Mouse (Mus musculus) mouse trophoblast stem cell (cell line): ENCODE measurements around the gene Nup155.
"Not testable (repeated sequence)": the region's sequence is repeated elsewhere in the genome, so short reads cannot be mapped to it uniquely, and the experiment has no call there.

Experiments
- in situ Hi-C, 2 experiments: fragments of 300-500 bp; cut with MseI, MboI; formaldehyde crosslinking; loops; 2 replicates in 1 of 2; 3 replicates in 1 of 2; pipeline ENCODE4 v1.15.1; 2025

The Nup155 gene

DNA sequence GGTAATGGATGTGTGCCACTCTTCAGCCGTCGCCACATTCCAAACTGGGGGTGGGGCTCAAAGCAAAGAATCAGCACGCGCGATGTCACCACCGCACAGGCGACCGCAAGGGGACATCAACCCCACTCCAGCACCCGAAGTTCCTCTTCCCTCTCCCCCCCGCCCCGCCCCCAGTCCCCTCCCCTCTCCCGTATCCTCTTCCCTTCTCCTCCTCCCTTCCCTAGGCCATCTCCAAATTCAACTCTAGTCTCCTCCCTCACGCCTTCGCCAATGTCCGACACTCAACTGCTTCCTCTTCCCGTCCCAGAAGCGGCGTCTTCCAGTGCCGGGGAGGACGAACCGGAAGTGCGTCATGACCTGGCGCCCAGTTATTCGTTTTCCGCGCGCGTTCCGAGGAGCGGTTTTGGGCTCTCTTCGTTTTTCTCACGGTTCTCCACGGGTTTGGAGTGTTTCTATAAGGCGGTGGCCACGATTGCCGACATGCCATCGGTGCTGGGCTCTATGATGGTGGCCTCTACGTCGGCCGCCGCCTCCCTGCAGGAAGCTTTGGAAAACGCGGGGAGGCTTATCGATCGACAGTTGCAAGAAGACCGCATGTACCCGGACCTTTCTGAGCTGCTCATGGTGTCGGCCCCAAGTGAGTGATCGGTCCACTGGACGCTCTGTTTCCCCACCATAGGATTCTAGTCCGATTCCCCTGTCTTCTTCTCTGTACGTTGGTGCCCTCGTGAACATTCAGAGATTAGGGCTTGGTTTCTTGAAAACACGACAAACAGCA is at the start of gene Nup155:
Gene Nup155 (plus strand): TSS at position 308 of the 778 bp plus-strand sequence.
- in situ Hi-C loops = no loop called here

DNA sequence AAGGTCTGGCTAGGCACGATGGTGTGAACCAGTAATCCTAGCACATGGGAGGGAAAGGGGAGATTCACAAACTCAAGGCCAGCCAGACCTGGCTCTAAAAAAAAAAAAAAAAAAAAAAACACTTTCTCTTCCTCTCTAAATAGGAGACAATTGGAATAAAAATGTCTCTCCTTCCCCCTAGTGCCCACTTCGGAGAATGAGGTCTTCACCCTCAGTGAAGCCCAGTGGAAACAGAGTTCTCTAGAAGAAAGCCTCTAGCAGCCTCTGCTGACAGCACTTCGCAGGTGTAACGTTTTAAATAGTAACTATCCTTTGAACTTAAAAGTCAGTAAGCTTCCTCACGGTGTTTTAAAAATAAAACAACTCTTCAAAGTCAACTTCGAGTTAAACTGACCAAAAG is 43.9 kb upstream of the Nup155 start:
- in situ Hi-C loops = no loop called here

DNA sequence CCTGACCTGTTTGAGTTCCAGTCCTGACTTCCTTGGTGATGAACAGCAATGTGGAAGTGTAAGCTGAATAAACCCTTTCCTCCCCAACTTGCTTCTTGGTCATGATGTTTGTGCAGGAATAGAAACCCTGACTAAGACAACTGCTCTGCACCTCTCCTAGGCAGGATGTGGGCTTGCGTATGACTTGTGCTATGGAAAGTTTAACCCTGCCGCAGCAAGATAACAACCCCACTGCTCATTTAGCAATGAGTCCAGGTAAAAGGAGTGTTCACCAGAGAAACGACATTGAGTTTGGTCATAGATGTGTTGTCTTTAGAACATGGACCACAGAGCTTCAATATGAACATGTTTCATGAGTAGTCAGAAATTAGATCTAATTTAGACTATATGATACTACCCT is 35.9 kb upstream of the Nup155 start:
- in situ Hi-C loops = not testable (repeated sequence)

DNA sequence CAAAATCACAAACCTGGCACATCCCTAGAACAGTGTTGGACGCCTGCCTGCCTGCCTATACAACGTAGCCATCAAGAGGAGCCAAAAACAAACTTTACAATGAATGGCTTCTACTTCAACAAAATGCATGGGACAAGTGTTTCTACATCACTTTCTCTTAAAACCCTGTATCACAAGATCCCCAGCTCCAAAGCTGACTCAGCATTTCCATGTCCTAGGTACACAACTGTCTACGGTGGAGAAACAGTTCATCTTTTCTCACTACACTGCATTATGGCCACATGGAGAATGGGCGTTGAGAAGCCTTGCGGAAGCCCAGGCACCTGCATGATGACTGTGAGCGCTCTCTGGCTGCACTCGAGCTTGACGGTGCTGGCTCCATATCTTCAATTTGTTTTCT is 26.9 kb upstream of the Nup155 start:
- in situ Hi-C loops = no loop called here

DNA sequence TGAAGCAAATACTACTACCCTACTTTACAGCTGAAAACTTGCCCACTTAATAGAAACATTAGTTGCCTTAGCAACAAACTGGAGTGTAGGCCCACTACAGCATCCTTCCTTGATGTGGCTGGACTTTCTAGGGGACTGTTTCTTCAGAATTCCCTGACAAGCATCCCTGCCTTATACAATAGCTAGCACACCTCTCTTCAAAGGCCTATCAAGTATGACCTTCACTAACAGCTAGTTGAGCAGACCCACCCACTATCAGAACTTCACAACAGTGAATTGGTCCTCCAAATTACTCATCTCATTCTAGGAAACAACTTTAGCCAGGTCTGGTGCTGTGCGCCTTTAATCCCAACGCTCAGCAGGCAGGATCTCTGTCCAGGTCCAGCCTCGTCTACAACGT is 21.8 kb upstream of the Nup155 start:
- in situ Hi-C loops = no loop called here

DNA sequence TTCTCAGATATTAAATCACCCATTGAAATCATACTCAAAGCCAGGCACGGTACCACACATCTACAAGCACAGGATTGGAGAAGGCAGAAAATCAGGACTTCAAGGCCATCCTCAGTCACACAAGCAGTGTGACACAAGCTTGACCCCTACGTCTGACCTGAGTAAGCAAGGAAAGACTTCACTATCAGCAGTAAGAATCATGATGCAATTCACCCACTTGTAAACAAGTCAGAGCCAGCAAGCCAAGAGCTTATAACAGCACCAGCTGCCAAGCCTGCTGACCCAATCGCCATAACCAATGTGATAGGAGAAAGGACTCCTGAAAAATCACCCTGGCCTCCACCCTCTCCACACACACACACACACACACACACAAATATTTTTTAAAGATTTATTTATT is 20.4 kb upstream of the Nup155 start:
- in situ Hi-C loops = no loop called here

DNA sequence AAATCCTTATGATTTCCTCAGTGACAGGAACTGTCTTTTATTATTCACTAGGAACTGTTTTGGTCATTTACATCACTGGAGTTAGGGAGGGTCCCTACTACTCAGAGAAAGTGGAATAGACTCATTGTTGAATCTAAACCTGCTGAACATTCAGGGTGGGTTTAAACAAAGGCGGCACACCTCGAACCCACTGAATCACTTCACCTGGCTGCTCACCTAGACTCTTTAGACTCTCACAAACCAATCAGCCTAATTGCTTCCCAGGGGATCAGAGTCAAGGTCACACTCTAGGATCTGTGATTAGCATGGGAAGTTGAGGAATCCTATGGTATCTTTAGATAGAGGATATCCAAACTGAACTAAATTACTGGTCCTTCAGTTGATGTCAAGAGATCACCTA is 18.4 kb upstream of the Nup155 start:
- in situ Hi-C loops = no loop called here

DNA sequence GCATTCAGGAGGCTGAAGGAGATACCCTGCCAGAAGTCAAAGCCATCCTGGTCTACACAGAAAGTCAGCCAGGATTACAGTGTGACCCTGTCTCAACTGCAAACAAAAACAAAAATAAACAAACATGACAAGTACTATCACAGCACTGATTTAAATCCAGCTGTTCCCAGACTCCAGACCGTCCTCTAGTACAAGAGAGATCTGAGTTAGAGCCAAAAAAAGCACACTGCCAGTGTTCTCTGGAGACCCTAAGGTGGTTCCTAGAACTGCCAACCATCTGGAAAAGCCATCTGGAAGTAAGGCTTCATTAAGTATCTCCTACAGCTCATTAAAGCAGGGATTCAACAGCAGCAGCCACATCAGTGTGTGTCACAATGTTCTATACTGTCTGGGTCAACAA is 16.4 kb upstream of the Nup155 start:
- in situ Hi-C loops = not testable (repeated sequence)

DNA sequence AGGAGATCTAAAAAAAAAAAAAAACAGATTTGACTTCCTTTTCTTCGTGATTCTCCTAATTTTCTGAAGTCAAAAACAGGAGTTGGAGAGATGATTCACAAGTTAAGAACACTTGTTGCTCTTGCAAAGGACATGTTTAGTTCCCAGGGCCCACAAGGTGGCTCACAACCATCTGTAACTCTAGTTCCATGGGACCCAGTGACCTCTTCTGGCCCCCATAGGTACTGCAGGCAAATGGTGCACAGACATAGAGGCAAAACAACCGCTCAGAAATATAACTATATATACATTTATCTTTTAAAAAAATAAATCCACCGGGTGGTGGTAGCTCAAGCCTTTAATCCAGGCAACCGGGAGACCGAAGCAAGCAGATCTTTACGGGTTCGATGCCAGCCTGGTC is 11.2 kb upstream of the Nup155 start:
- in situ Hi-C loops = no loop called here

DNA sequence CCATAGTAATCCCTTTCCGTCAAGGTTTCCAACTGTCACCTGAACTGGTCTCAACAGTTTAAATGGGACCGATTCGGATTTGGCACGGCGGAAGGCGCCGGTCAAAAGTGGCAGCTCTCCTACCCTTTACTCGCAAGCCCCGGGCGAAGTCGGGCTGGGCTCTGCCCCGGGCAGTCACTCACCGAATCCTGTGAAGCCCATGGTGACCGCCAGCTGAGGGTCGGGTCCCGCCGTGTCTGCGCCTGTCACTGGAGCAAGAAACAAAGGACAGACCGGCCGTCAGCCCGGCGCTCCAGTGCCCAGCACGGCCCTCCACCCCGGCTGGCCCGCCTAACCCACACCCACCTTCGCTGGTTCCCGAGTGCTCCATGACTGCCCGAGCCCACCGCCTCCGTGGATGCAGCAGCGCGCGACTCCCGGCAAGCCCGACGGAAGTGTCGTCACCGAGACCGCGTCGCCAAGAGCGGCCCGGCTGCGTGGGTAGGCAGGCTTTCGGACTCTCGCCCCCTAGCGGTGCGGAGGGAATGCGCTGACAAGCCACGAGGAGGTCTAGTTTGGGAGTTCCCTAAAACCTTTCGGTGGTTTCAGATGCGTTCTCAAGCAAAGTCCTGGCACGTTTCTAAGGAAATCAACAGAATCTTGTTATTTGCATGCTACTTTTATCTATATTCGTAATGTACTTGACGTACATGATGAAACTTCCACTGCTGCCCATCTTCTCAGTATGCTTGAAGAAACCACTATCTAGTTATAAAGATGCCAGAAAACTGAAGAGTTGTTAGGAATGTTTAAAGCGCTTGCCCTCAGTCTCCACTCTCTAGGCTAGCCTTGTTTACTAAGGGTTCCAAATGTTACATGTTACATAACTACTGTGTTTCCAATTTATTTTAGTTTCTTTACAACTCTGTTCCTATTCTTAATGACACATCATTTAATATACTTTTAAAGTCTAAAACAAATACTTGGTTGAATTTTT is 10.0 kb upstream of the Nup155 start, which contains the start of gene Wdr70:
Gene Wdr70 (minus strand): TSS at position 436 of the 976 bp plus-strand sequence.
- in situ Hi-C loops = no loop called here

DNA sequence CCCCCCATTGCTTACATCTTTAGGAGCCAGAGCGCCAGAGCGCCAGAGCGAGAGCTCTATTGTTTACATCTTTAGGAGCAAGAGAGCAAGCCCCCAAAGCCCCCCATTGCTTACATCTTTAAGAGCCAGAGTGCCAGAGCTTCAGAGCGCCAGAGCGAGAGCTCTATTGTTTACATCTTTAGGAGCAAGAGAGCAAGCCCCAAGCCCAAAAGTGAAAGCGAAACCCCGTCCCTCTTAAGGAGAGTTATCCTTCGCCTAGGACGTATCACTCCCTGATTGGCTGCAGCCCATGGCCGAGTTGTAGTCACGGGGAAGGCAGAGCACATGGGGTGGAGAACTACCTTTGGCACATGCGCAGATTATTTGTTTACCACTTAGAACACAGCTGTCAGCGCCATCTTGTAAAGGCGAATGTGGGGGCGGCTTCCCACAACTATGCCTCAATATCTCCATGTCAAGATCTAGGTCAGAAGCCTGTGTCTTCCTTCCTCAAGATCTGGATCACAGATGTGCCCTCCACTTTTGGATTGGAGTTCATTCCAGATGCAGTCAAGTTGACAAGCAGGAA is 7.0 kb upstream of the Nup155 start:
- in situ Hi-C loops = not testable (repeated sequence)

DNA sequence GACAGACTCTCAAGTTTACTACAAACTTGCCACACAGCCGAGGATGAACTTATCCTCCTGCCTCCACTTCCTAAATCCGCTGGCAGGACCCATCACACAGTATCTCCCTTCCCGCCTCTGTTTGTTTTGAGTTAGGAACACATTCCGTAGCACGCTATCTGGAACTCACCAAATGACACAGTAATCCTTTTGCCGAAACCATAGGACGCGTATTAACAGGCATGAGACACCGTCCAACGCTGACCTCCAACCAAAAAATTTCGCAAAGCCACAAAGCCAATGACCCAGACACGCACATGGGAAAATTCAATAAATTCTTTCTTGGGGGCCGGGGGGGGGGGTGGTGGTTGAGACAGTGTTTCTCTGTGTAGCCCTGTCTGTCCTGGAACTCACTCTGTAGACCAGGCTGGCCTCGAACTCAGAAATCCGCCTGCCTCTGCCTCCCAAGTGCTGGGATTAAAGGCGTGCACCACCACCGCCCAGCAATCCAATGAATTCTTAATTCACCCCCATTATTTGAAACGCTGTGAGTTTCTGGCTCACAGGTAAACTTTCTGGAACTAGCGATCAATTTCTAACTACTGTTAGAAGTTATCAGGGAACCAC is 610 bp upstream of the Nup155 start:
- in situ Hi-C loops = no loop called here

DNA sequence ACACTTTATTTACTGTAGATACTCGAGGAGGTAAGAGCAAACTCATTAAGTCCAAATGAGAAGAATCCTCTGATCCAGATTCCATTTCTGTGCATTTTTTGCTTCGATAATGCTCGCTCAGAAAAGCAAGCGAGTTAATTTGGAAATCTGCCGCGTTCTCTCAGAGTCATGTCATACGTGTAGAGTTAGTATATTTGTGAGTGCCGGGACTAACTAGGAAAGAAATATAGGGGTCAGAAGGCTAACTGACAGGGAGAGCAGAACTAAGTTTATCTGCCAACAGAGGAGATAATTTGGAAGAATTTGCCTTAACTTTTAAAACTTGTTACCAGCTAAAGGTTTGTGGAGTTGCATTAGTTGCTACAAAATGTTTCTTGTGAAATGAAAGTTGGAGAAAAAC is 709 bp downstream of the Nup155 start:
- in situ Hi-C loops = no loop called here

DNA sequence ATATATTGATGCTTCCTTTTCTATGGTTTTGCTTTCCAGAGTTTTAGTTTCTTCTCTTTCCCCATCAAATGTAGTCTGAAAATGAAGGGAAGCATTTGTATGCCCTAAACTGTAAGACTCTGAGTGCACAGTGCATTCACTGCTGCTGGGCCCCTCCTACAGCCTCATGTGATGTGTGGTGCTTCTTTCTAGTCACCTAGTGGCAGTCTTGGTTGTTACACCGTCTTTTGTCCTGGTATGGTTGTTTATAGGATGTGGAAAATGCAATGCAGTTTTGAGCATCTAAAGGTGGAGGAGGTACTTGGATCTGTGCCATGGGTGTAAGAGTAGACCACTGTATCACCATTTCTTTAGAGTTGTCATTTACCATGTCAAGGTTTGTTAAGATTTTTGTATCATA is 20.2 kb downstream of the Nup155 start:
- in situ Hi-C loops = no loop called here

DNA sequence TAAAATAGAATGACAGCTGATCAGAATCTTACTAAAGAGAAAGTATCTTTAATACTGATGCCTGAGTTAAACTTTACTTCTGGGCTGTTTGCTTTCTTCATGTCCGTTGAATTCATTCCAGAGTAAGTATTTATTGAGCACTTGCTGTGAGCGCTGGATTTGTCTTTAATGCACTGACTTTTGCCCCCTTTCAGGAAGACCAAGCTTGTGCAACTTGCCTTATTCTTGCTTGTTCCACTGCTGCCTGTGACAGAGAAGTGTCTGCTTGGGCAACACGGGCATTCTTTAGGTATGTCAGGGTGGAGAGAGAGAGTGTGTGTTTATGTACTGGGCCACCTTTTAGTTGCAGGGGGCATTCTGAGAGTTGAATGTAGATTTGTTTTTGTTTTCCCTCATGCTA is 22.2 kb downstream of the Nup155 start:
- in situ Hi-C loops = no loop called here

DNA sequence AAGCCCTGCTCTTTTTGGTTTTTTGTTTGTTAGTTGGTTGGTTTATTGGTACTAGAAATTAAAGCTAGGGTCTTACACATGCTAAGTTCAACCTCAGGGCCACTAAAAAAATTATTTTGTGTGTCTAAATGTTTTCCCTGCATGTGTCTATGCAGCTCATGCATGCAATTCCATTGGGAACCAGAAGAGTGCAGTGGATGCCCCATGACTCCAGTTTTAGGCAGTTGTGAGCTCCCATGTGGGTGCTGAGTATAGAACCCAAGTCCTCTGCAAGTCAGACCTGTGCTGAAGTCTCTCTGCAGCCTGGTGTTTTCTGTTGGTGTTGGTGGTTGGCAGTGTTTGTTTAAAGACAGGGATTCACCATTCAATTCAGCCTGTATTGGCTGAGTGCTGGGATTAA is 22.7 kb downstream of the Nup155 start:
- in situ Hi-C loops = no loop called here

DNA sequence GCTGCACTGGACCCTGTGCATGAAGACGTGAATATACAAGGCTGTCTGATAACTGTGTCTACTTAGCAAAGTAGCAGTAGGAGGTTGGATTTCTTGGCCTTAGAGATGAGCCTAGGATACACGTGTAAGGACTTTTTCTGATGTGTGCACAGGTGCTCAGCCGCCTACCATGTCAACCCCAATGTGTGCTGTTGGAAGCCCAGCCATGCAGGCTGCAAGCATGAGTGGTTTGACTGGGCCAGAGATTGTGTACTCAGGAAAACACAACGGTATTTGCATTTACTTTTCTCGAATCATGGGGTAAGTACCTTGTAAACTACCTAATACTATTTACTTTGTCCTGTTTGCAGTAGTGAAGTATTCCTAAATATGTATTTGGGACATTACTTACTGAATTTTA is 26.5 kb downstream of the Nup155 start:
- in situ Hi-C loops = no loop called here

DNA sequence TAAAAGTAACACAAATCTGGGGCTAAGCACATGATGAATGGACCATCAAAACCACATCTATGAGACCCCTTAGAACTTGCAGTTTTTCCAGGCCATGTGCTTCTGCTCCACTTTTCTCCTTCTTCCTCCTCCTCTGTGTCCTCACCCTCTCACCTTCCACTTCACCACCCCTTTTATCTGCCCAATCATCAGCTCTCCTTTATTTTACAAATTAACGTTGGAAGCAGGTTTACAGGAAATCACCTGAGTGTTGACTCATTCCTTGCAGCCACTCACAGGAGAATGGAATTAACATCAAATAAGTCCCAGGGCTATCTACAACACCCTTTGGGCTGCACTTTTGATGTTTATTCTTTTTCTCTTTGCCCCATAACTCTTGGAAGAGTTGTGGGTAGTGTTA is 52.8 kb downstream of the Nup155 start:
- in situ Hi-C loops = no loop called here

DNA sequence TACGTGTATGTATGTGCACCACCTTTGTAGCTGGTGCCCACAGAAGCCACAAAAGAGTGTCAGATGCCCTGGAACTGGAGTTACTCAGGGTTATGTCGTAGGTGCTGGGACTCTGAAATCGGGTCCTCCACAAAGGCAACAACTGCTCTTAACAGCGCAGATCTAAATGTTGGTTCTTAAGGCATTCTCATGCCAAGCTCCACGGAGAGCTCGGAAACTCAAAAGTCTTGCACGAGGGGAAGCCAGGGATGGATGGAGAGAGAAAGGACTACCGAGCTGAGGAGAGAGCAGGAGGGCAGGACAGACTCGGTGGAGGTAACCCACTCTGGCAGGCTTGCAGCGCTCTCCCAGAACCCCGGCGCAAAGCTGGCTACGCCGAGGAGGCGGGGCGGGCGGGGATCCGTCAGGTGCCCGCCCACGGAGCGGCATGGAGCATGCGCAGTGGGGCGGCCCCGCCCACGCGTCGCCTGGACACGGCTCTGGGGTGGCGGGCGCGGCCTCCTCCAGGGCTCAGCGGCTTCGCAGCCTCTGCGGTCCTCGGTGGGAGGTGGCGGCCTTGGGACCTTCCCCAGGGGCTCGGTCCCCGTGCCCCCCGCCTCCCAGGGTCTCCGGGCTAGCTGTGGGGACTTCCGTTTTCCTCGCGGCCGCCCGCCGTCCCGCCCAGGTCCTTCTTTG is 59.7 kb downstream of the Nup155 start, which contains the start of gene Cplane1:
Gene Cplane1 (plus strand): TSS at position 516 of the 675 bp plus-strand sequence.
- in situ Hi-C loops = no loop called here

DNA sequence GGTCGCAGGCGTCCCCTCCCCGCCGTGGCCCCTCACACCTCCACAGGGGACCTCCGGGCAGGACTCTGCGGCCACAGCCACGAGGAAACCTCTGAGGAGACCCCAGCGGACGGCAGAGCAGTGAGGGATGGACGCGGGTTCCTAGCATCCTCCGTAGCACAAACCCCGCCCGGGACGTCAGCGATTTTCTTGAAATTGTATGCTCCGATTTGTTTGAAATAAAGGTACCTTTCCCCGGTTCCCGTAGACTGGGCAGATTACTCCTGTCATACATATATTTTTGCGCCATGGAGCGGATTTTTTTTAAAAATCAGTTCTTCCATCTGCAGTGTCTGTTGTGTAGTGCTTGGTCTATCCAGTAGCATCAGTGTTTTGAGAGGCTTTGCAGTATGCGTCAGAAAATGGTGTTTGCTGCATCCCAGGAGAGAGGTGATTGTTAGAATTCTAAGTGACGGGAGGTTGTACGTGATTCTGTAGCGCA is 60.2 kb downstream of the Nup155 start:
- in situ Hi-C loops = no loop called here

DNA sequence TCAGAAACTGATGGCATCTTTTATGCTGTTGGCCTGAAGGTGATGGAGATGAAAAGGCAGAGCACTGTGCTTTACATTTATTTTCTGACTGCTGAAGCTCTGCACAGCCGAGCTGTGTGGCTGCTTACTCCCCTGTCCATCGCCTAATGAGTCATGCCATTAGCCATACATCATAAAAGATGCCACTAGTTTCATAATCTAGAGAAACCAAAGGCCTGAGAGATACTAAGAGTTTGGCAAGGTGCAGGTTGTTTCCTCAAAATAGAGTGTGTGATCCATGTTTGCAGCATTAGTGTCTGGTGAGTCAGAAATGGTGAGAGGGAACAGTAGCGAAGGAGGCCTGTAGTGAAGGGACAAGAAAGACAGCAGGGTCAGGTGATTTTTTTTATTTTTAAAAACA is 80.5 kb downstream of the Nup155 start:
- in situ Hi-C loops = no loop called here
